Mouse (Mus musculus): Measurements from ENCODE around the gene Icam5. TPM values are rescaled to one million over a fixed set of nuclear protein-coding genes. Genes with fewer than 3 reads are reported as not detected.

The Icam5 gene
- polyA plus RNA-seq, 1 experiment from 2014 or later = 0.05 TPM

GRCm38 (mm10) chr9:21001651-21002200 lies 30.1 kb upstream of the Icam5 start:
- peaks cover 21% of the 10 kb centered on the region for H3K36me3 ChIP-seq (replicated peaks; ENCODE audit: insufficient read depth, low read length)
- H3K27me3 ChIP-seq (ENCODE audit: insufficient read depth, low read length) = no peaks in the 10 kb centered on the region
- TF ChIP-seq EP300 (IDR thresholded peaks at IDR 0.05; ENCODE audit: low read depth) (no peak), CTCF (IDR thresholded peaks at IDR 0.05; ENCODE audit: low read depth) (no peak)
- ATAC-seq (no peak), DNase-seq (no peak)
- H3K27ac ChIP-seq (ENCODE audit: low read depth) = 0 out of 2 replicates have a peak overlapping the region, but pooled peaks have one; percentile 11
- peaks cover 12% of the 10 kb centered on the region for H3K4me1 ChIP-seq (ENCODE audit: insufficient read depth)
- H3K9me3 ChIP-seq (ENCODE audit: low read length) = no peaks in the 10 kb centered on the region
- H3K4me2 ChIP-seq (ENCODE audit: low read depth, low read length) = no peak overlapping the region
- H3K9ac ChIP-seq (replicated peaks) = no peak overlapping the region
- H3K4me3 ChIP-seq (ENCODE audit: low read depth, low read length) = no peak overlapping the region
- WGBS (ENCODE audit: insufficient replicate concordance) = 65% methylated on average over 6 of the region's 6 CpGs

- 11% methylated on average over 7 of the region's 7 CpGs for WGBS (ENCODE audit: insufficient replicate concordance)
- H3K9ac ChIP-seq (replicated peaks) = peak overlapping the region; percentile 91
- ATAC-seq = peak; percentile 5
Measured at GRCm38 (mm10) chr9:21002270-21002626, 29.6 kb upstream of the Icam5 start.

GRCm38 (mm10) chr9:21002627-21003551 lies 29.0 kb upstream of the Icam5 start, which contains the start of gene Mrpl4:
Gene Mrpl4 (plus strand): TSS chr9:21002738.
- TF ChIP-seq CTCF (IDR thresholded peaks at IDR 0.05; ENCODE audit: low read depth) (no peak), EP300 (IDR thresholded peaks at IDR 0.05; ENCODE audit: low read depth) (no peak)

More at GRCm38 (mm10) chr9:21002270-21002626, 29.6 kb upstream of the Icam5 start:
- no peak for TF ChIP-seq CTCF (IDR thresholded peaks at IDR 0.05; ENCODE audit: low read depth)
- no peaks in the 10 kb centered on the region for H3K9me3 ChIP-seq (ENCODE audit: low read length)
- no peak for DNase-seq
- H3K36me3 ChIP-seq (replicated peaks; ENCODE audit: insufficient read depth, low read length) = peaks cover 27% of the 10 kb centered on the region
- H3K4me1 ChIP-seq (ENCODE audit: insufficient read depth) = peaks cover 12% of the 10 kb centered on the region
- H3K27ac ChIP-seq (ENCODE audit: low read depth) = peak overlapping the region; percentile 94
- peak overlapping the region; percentile 98 for H3K4me2 ChIP-seq (ENCODE audit: low read depth, low read length)
- H3K27me3 ChIP-seq (ENCODE audit: insufficient read depth, low read length) = no peaks in the 10 kb centered on the region
- H3K4me3 ChIP-seq (ENCODE audit: low read depth, low read length) = peak overlapping the region; percentile 94

DNA sequence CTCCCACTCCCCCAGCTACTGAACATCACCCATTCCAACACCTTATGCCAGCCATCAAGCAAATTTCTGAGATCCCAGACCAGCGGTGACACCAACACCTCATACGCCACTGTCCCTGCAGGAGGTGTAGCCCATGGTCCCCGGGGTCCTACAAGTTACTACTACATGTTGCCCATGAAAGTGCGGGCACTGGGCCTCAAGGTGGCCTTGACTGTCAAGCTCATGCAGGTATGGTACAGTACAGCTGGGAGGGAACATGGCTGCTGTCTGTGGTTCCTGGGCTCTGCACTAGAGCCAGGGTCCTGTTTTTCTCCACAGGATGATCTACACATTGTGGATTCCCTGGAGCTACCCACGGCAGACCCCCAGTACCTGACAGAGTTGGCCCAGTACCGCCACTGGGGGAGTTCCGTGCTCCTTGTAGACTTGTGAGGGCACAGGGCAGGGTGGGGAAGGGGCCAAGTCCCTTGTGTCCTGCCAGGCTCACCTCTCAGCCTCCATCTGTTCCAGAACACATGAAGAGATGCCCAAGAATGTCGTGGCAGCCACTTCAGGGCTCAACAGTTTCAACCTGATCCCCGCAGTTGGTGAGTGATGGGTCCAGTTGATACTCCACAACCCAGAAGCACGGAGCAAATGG lies 24.4 kb upstream of the Icam5 start:
- WGBS (ENCODE audit: insufficient replicate concordance) = 87% methylated on average over 10 of the region's 10 CpGs
- no peak overlapping the region for H3K27ac ChIP-seq (ENCODE audit: low read depth)
- H3K36me3 ChIP-seq (replicated peaks; ENCODE audit: insufficient read depth, low read length) = peaks cover 41% of the 10 kb centered on the region
- H3K9ac ChIP-seq (replicated peaks) = no peak overlapping the region
- no peak overlapping the region for H3K4me2 ChIP-seq (ENCODE audit: low read depth, low read length)
- no peak for DNase-seq
- TF ChIP-seq EP300 (IDR thresholded peaks at IDR 0.05; ENCODE audit: low read depth) = no peak
- TF ChIP-seq CTCF (IDR thresholded peaks at IDR 0.05; ENCODE audit: low read depth) = no peak
- no peak overlapping the region for H3K4me3 ChIP-seq (ENCODE audit: low read depth, low read length)
- no peaks in the 10 kb centered on the region for H3K9me3 ChIP-seq (ENCODE audit: low read length)
- ATAC-seq = no peak
- H3K4me1 ChIP-seq (ENCODE audit: insufficient read depth) = peaks cover 18% of the 10 kb centered on the region
- no peaks in the 10 kb centered on the region for H3K27me3 ChIP-seq (ENCODE audit: insufficient read depth, low read length)

More at GRCm38 (mm10) chr9:21002627-21003551, 29.0 kb upstream of the Icam5 start, which contains the start of gene Mrpl4:
- Histone ChIP-seq H3K27me3 (ENCODE audit: insufficient read depth, low read length) (no peaks in the 10 kb centered on the region), H3K9ac (replicated peaks) (peak within 1 kb of the TSS; percentile 91), H3K4me1 (ENCODE audit: insufficient read depth) (peaks cover 12% of the 10 kb centered on the region), H3K9me3 (ENCODE audit: low read length) (no peaks in the 10 kb centered on the region), H3K27ac (ENCODE audit: low read depth) (peak within 1 kb of the TSS; percentile 94), H3K36me3 (replicated peaks; ENCODE audit: insufficient read depth, low read length) (peaks cover 33% of the 10 kb centered on the region), H3K4me2 (ENCODE audit: low read depth, low read length) (peak within 1 kb of the TSS; percentile 98), H3K4me3 (ENCODE audit: low read depth, low read length) (peak within 1 kb of the TSS; percentile 94)
- DNase-seq = peak; percentile 92
- peak; percentile 88 for ATAC-seq
- under 1% methylated on average over 72 of the region's 72 CpGs for WGBS (ENCODE audit: insufficient replicate concordance)

GRCm38 (mm10) chr9:21008007-21008406 lies 23.9 kb upstream of the Icam5 start:
- Histone ChIP-seq H3K9me3 (ENCODE audit: low read length) (no peaks in the 10 kb centered on the region), H3K27me3 (ENCODE audit: insufficient read depth, low read length) (no peaks in the 10 kb centered on the region), H3K4me2 (ENCODE audit: low read depth, low read length) (no peak overlapping the region), H3K9ac (replicated peaks) (no peak overlapping the region), H3K4me3 (ENCODE audit: low read depth, low read length) (no peak overlapping the region), H3K27ac (ENCODE audit: low read depth) (no peak overlapping the region), H3K4me1 (ENCODE audit: insufficient read depth) (peaks cover 20% of the 10 kb centered on the region), H3K36me3 (replicated peaks; ENCODE audit: insufficient read depth, low read length) (peaks cover 41% of the 10 kb centered on the region)
- no peak for ATAC-seq
- TF ChIP-seq EP300 (IDR thresholded peaks at IDR 0.05; ENCODE audit: low read depth) (no peak), CTCF (IDR thresholded peaks at IDR 0.05; ENCODE audit: low read depth) (peak; percentile 54)
- WGBS (ENCODE audit: insufficient replicate concordance) = 78% methylated on average over 7 of the region's 7 CpGs
- DNase-seq = no peak

DNA sequence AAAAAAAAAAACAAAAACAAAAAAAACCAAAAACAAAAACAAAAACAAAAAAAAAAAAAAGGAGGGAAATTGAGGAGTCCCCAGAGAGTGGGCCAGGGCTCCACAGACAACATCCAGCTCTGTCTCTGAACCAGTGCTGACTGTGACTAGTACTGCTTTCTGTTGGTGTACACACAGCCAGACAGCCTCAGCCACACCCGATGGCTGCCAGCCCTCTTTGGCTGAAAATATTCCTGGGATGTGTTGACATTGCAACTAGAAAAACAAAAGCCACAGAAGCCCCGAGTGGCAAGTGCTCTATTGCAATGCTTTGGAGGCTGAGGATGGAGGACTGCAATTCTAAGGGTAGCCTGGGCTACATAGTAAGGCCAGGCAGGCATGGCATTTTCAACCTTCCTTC lies 21.5 kb upstream of the Icam5 start:
- no peak for TF ChIP-seq EP300 (IDR thresholded peaks at IDR 0.05; ENCODE audit: low read depth)
- no peak for TF ChIP-seq CTCF (IDR thresholded peaks at IDR 0.05; ENCODE audit: low read depth)

More for the DNA sequence above, 21.5 kb upstream of the Icam5 start:
- Histone ChIP-seq H3K4me1 (ENCODE audit: insufficient read depth) (peaks cover 25% of the 10 kb centered on the region), H3K9ac (replicated peaks) (no peak overlapping the region), H3K27ac (ENCODE audit: low read depth) (no peak overlapping the region), H3K4me3 (ENCODE audit: low read depth, low read length) (no peak overlapping the region), H3K27me3 (ENCODE audit: insufficient read depth, low read length) (no peaks in the 10 kb centered on the region; the same call in 1 of the 2 replicates), H3K9me3 (ENCODE audit: low read length) (no peaks in the 10 kb centered on the region), H3K36me3 (replicated peaks; ENCODE audit: insufficient read depth, low read length) (peaks cover 30% of the 10 kb centered on the region), H3K4me2 (ENCODE audit: low read depth, low read length) (no peak overlapping the region)
- WGBS (ENCODE audit: insufficient replicate concordance) = 53% methylated on average over 2 of the region's 2 CpGs
- DNase-seq (no peak), ATAC-seq (no peak)

Data from liver, postnatal 0 days (tissue).